Mouse (Mus musculus) CH12.LX (cell line): Measurements from ENCODE around the gene Edaradd. TPM values are rescaled to one million over a fixed set of nuclear protein-coding genes. Genes with fewer than 3 reads are reported as not detected.

Experiments
- DNase-seq: peaks from one replicate; pipeline ENCODE4 v3.0.0-alpha.2; 2013; ENCODE audit errors: extremely low read depth
- H3K27ac ChIP-seq: 2 replicates; pipeline ENCODE4 v1.5.1; 2012; ENCODE audit warnings: low read depth, mild to moderate bottlenecking, control low read depth, moderate library complexity; ENCODE audit not compliant: insufficient read depth
- H3K27me3 ChIP-seq: replicated peaks from 2 replicates; pipeline ENCODE3; 2012; ENCODE audit warnings: inconsistent platforms
- H3K36me3 ChIP-seq, 2 experiments: replicated peaks in 1 of 2; 2 replicates each; pipeline versions ENCODE3 to v1.6.1; 2012; ENCODE audit warnings: inconsistent platforms in 1 of 2, low read length in 1 of 2, mild to moderate bottlenecking in 1 of 2, mixed read lengths in 1 of 2, moderate library complexity in 1 of 2; ENCODE audit not compliant: control insufficient read depth in 1 of 2, insufficient read depth in 1 of 2
- H3K4me1 ChIP-seq, 2 experiments: 2 replicates each; pipeline ENCODE4 v1.6.1; 2012; ENCODE audit warnings: inconsistent platforms in 1 of 2, moderate library complexity in 1 of 2; ENCODE audit not compliant: insufficient read depth in 2 of 2, control insufficient read depth in 1 of 2
- H3K4me2 ChIP-seq: 2 replicates; pipeline ENCODE4 v1.6.1; 2012; ENCODE audit warnings: low read depth, mild to moderate bottlenecking, control low read depth; ENCODE audit not compliant: poor library complexity, insufficient read depth, severe bottlenecking
- H3K4me3 ChIP-seq, 3 experiments: fragments of 150-350 bp in 1 of 3; sonication (generic) in 1 of 3; replicated peaks in 1 of 3; 2 replicates each; pipeline versions ENCODE3 to v1.5.1; 2011 to 2012; ENCODE audit warnings: low read depth in 2 of 3, low read length in 2 of 3, mild to moderate bottlenecking in 2 of 3, moderate library complexity in 2 of 3, control low read depth in 1 of 3, improper control_type of control experiment in 1 of 3, inconsistent platforms in 1 of 3, mixed read lengths in 1 of 3; ENCODE audit not compliant: poor library complexity in 1 of 3
- H3K79me2 ChIP-seq: replicated peaks from 2 replicates; pipeline ENCODE4 v1.6.1; 2012; ENCODE audit warnings: mild to moderate bottlenecking, moderate library complexity; ENCODE audit not compliant: control insufficient read depth, poor library complexity, insufficient read depth, severe bottlenecking; ENCODE audit errors: extremely low read depth
- H3K9ac ChIP-seq: 2 replicates; pipeline ENCODE4 v1.6.1; 2012; ENCODE audit warnings: low read depth, mild to moderate bottlenecking, control low read depth, moderate library complexity; ENCODE audit not compliant: insufficient read depth
- H3K9me3 ChIP-seq: replicated peaks from 2 replicates; pipeline ENCODE3; 2012; ENCODE audit warnings: low read length, inconsistent platforms, mixed read lengths
- BHLHE40 ChIP-seq: IDR thresholded peaks from 2 replicates; pipeline ENCODE4 v1.6.1; 2011; ENCODE audit warnings: mild to moderate bottlenecking, low read depth, low read length, improper control_type of control experiment
- CTCF ChIP-seq, 2 experiments: IDR thresholded peaks in 1 of 2; conservative IDR thresholded peaks in 1 of 2; 2 replicates each; pipeline ENCODE4 v1.5.1; 2011 to 2012; ENCODE audit warnings: low read depth in 2 of 2, low read length in 2 of 2, improper control_type of control experiment in 1 of 2, inconsistent platforms in 1 of 2, mild to moderate bottlenecking in 1 of 2, moderate library complexity in 1 of 2
- E2F4 ChIP-seq: IDR thresholded peaks from 2 replicates; pipeline ENCODE4 v1.6.1; 2011; ENCODE audit warnings: low read depth, low read length, improper control_type of control experiment; ENCODE audit not compliant: insufficient replicate concordance
- ELF1 ChIP-seq: IDR thresholded peaks from 2 replicates; pipeline ENCODE4 v1.6.1; 2014; ENCODE audit warnings: low read depth, mild to moderate bottlenecking, inconsistent platforms, low read length, improper control_type of control experiment
- EP300 ChIP-seq: IDR thresholded peaks from 2 replicates; pipeline ENCODE4 v1.6.1; 2011; ENCODE audit warnings: low read length, improper control_type of control experiment
- GABPA ChIP-seq: IDR thresholded peaks from 2 replicates; pipeline ENCODE4 v1.6.1; 2012; ENCODE audit warnings: low read depth, low read length, improper control_type of control experiment, inconsistent platforms; ENCODE audit not compliant: insufficient replicate concordance
- IRF4 ChIP-seq: IDR thresholded peaks from 2 replicates; pipeline ENCODE4 v1.6.1; 2014; ENCODE audit warnings: low read depth, mild to moderate bottlenecking, inconsistent platforms, low read length, improper control_type of control experiment
- JUND ChIP-seq: conservative IDR thresholded peaks from 2 replicates; pipeline ENCODE4 v1.6.1; 2011; ENCODE audit warnings: low read depth, low read length, improper control_type of control experiment
- KAT2A ChIP-seq: IDR thresholded peaks from 2 replicates; pipeline ENCODE4 v1.6.1; 2012; ENCODE audit warnings: low read length, improper control_type of control experiment, inconsistent platforms; ENCODE audit not compliant: insufficient replicate concordance
- MAFK ChIP-seq: IDR thresholded peaks from 2 replicates; pipeline ENCODE4 v1.6.1; 2011; ENCODE audit warnings: low read length, improper control_type of control experiment; ENCODE audit not compliant: insufficient replicate concordance
- MYC ChIP-seq: IDR thresholded peaks from 2 replicates; pipeline ENCODE4 v1.6.1; 2011; ENCODE audit warnings: low read depth, mild to moderate bottlenecking, improper control_type of control experiment, low read length
- NRF1 ChIP-seq: IDR thresholded peaks from 2 replicates; pipeline ENCODE4 v1.6.1; 2014; ENCODE audit warnings: low read depth, mild to moderate bottlenecking, inconsistent platforms, low read length, improper control_type of control experiment, moderate library complexity
- PAX5 ChIP-seq: IDR thresholded peaks from 2 replicates; pipeline ENCODE4 v1.6.1; 2012; ENCODE audit warnings: low read length, inconsistent platforms, mixed read lengths
- POLR2A ChIP-seq: IDR thresholded peaks from 2 replicates; pipeline ENCODE4 v1.6.1; 2011; ENCODE audit warnings: low read depth, mild to moderate bottlenecking, improper control_type of control experiment, low read length
- POLR2AphosphoS2 ChIP-seq: IDR thresholded peaks from 2 replicates; pipeline ENCODE4 v1.6.1; 2011; ENCODE audit warnings: low read depth, low read length, improper control_type of control experiment
- RAD21 ChIP-seq: IDR thresholded peaks from 2 replicates; pipeline ENCODE4 v1.6.1; 2011; ENCODE audit warnings: low read depth, mild to moderate bottlenecking, low read length, improper control_type of control experiment, moderate library complexity
- SIN3A ChIP-seq: IDR thresholded peaks from 2 replicates; pipeline ENCODE4 v1.6.1; 2012; ENCODE audit warnings: low read length, improper control_type of control experiment, inconsistent platforms
- SMC3 ChIP-seq: IDR thresholded peaks from 2 replicates; pipeline ENCODE4 v1.6.1; 2011; ENCODE audit warnings: low read depth, low read length, improper control_type of control experiment
- USF1 ChIP-seq: IDR thresholded peaks from 2 replicates; pipeline ENCODE4 v1.6.1; 2014; ENCODE audit warnings: low read depth, mild to moderate bottlenecking, inconsistent platforms, low read length, improper control_type of control experiment
- USF2 ChIP-seq: conservative IDR thresholded peaks from 2 replicates; pipeline ENCODE4 v1.6.1; 2011; ENCODE audit warnings: low read depth, low read length, improper control_type of control experiment
- ZC3H11A ChIP-seq: IDR thresholded peaks from 2 replicates; pipeline ENCODE4 v1.6.1; 2012; ENCODE audit warnings: low read depth, mild to moderate bottlenecking, inconsistent platforms, low read length, improper control_type of control experiment
- ZKSCAN1 ChIP-seq: IDR thresholded peaks from 2 replicates; pipeline ENCODE4 v1.6.1; 2012; ENCODE audit warnings: low read depth, inconsistent platforms, low read length, improper control_type of control experiment, borderline replicate concordance
- ZNF384 ChIP-seq: IDR thresholded peaks from 2 replicates; pipeline ENCODE4 v1.6.1; 2012; ENCODE audit warnings: low read depth, low read length, improper control_type of control experiment, inconsistent platforms
- dilution Hi-C: fragments of 300-500 bp; cut with MboI; formaldehyde crosslinking; loops from 2 replicates; pipeline ENCODE4 v1.14.3; 2020; ENCODE audit warnings: low sequenced_read_pairs; ENCODE audit not compliant: extremely low pct_unique_long_range_greater_than_20kb, extremely low pct_ligation_motif_present
- in situ Hi-C: fragments of 300-500 bp; cut with MboI; formaldehyde crosslinking; loops from 3 replicates; pipeline ENCODE4 v1.14.3; 2019; ENCODE audit warnings: low sequenced_read_pairs, low pct_ligation_motif_present, low pct_unique_long_range_greater_than_20kb, mixed read lengths
- polyA plus RNA-seq: library from polyadenylated mRNA; unstranded; fragments of >175 nt; gene quantifications from 2 replicates; pipeline ENCODE4 v1.2.1, GENCODE M21; 2012; ENCODE audit warnings: low read depth; ENCODE audit not compliant: insufficient read length
- total RNA-seq, 2 experiments: library from RNA; depleted of rRNA; stranded (reverse); fragments of 300-350 nt in 1 of 2; fragments of >200 nt in 1 of 2; gene quantifications; 2 replicates each; pipeline ENCODE4 v1.2.3; 2012 to 2014

Gene Edaradd
- total and polyA plus RNA-seq, 3 experiments = 0.16 to 0.68 (median 0.24) TPM

GRCm38 (mm10) chr13:12519371-12519770 lies 867 bp downstream of the Edaradd start:
- H3K4me1 ChIP-seq = peaks cover 0 to 9% of the 10 kb centered on the region in 2 experiments; a peak in 1 of 4 replicates
- peak overlapping the region in 1 of 3 experiments; percentile 35 for H3K4me3 ChIP-seq
- H3K79me2 ChIP-seq = no peaks in the 10 kb centered on the region
- H3K36me3 ChIP-seq = no peaks in the 10 kb centered on the region
- in situ Hi-C loops (no loop called here), dilution Hi-C loops (no loop called here)
- peak overlapping the region; percentile 41; the same call in 1 of the 2 replicates for H3K4me2 ChIP-seq
- no peaks in the 10 kb centered on the region for H3K9me3 ChIP-seq
- no peak overlapping the region for H3K9ac ChIP-seq
- no peak for DNase-seq
- TF ChIP-seq RAD21 (no peak), POLR2A (no peak), CTCF (conservative IDR thresholded peaks at IDR 0.05 in 1 of 2, IDR thresholded peaks at IDR 0.05 in 1 of 2; ENCODE audit: low read depth in 2 of 2, low read length in 2 of 2) (no peak), EP300 (no peak), ZKSCAN1 (no peak), USF2 (no peak), E2F4 (no peak), MYC (no peak), KAT2A (no peak), SIN3A (no peak), BHLHE40 (no peak), GABPA (no peak), MAFK (no peak)
- no peaks in the 10 kb centered on the region for H3K27me3 ChIP-seq
- H3K27ac ChIP-seq = no peak overlapping the region

GRCm38 (mm10) chr13:12511189-12511965 lies 8.9 kb downstream of the Edaradd start:
- no peaks in the 10 kb centered on the region for H3K9me3 ChIP-seq
- TF ChIP-seq BHLHE40 (no peak), EP300 (no peak), ZNF384 (no peak), ELF1 (no peak), SIN3A (no peak), ZC3H11A (no peak), E2F4 (no peak), POLR2AphosphoS2 (no peak), ZKSCAN1 (no peak), JUND (no peak), MAFK (no peak), GABPA (no peak), NRF1 (no peak), PAX5 (no peak), POLR2A (no peak), IRF4 (no peak), SMC3 (no peak), USF1 (no peak)
- H3K79me2 ChIP-seq = no peaks in the 10 kb centered on the region
- H3K9ac ChIP-seq = no peak overlapping the region
- DNase-seq = no peak
- peaks cover 3 to 37% of the 10 kb centered on the region in 2 experiments; a peak in 3 of 4 replicates for H3K4me1 ChIP-seq
- no peak overlapping the region for H3K4me2 ChIP-seq
- in situ Hi-C loops (loop anchor here (5.0 kb wide), 1 partner anchor 34 kb away; no protein-coding TSS in a partner anchor), dilution Hi-C loops (no loop called here)
- no peak overlapping the region for H3K4me3 ChIP-seq
- no peaks in the 10 kb centered on the region for H3K36me3 ChIP-seq
- no peaks in the 10 kb centered on the region for H3K27me3 ChIP-seq
- no peak overlapping the region for H3K27ac ChIP-seq
